Mouse (Mus musculus) CD4-positive helper T cell, adult 2 months (primary cell): ENCODE results near the gene Tha1.
A peak's percentile ranks its signal among the peaks of the same experiment; 100 is the strongest.
"Not testable (repeated sequence)": the region's sequence is repeated elsewhere in the genome, so short reads cannot be mapped to it uniquely, and the experiment has no call there.

Experiments used
- DNase-seq: peaks from one replicate; pipeline ENCODE4 v3.0.0-alpha.2; 2012; ENCODE audit warnings: low read depth, missing footprints, low spot score

Tha1 gene

GRCm38 (mm10) chr11:117848271-117848984 is 24.9 kb downstream of the Tha1 start:
- peak; percentile 84 for DNase-seq

GRCm38 (mm10) chr11:117847593-117848215 is 25.6 kb downstream of the Tha1 start:
- no peak for DNase-seq

- DNase-seq: peak; percentile 38
Measured at GRCm38 (mm10) chr11:117846640-117847039, 26.6 kb downstream of the Tha1 start.

GRCm38 (mm10) chr11:117845651-117846050 is 27.6 kb downstream of the Tha1 start:
- DNase-seq: no peak

GRCm38 (mm10) chr11:117844997-117845396 is 28.3 kb downstream of the Tha1 start:
- DNase-seq: no peak

- DNase-seq: no peak
Measured at GRCm38 (mm10) chr11:117843434-117843833, 29.8 kb downstream of the Tha1 start.

- DNase-seq: no peak
Measured at GRCm38 (mm10) chr11:117840910-117841309, 32.4 kb downstream of the Tha1 start.

GRCm38 (mm10) chr11:117839021-117839420 is 34.3 kb downstream of the Tha1 start:
- DNase-seq: no peak

GRCm38 (mm10) chr11:117838572-117838971 is 34.7 kb downstream of the Tha1 start:
- DNase-seq: no peak

- DNase-seq: peak; percentile 27
Measured at GRCm38 (mm10) chr11:117836306-117836705, 37.0 kb downstream of the Tha1 start.

GRCm38 (mm10) chr11:117834086-117834485 is 39.2 kb downstream of the Tha1 start:
- DNase-seq: no peak

GRCm38 (mm10) chr11:117833509-117833908 is 39.8 kb downstream of the Tha1 start:
- not testable (repeated sequence) for DNase-seq

GRCm38 (mm10) chr11:117832086-117832969 is 41.0 kb downstream of the Tha1 start:
- DNase-seq: peak; percentile 96

GRCm38 (mm10) chr11:117830401-117830800 is 42.9 kb downstream of the Tha1 start:
- no peak for DNase-seq

- no peak for DNase-seq
Measured at GRCm38 (mm10) chr11:117829671-117830215, 43.5 kb downstream of the Tha1 start.

GRCm38 (mm10) chr11:117828888-117829604 is 44.2 kb downstream of the Tha1 start:
- DNase-seq: no peak

- peak; percentile 87 for DNase-seq
Measured at GRCm38 (mm10) chr11:117828149-117828887, 45.0 kb downstream of the Tha1 start.

GRCm38 (mm10) chr11:117827386-117827785 is 45.9 kb downstream of the Tha1 start:
- DNase-seq: no peak

GRCm38 (mm10) chr11:117826916-117827315 is 46.4 kb downstream of the Tha1 start:
- DNase-seq: peak; percentile 21

- no peak for DNase-seq
Measured at GRCm38 (mm10) chr11:117826164-117826563, 47.1 kb downstream of the Tha1 start.
